Mouse (Mus musculus): ENCODE results near the gene Tes3-ps.

GRCm38 (mm10) chr13:49545646-49546045 is 52.5 kb downstream of the Tes3-ps start:
- TF ChIP-seq CTCF (IDR thresholded peaks at IDR 0.05 in 2 of 3, conservative IDR thresholded peaks at IDR 0.05 in 1 of 3; ENCODE audit: control insufficient read depth in 1 of 3, insufficient read depth in 1 of 3, low read depth in 2 of 3, low read length in 3 of 3, poor library complexity in 1 of 3, severe bottlenecking in 1 of 3) (no peak), EP300 (IDR thresholded peaks at IDR 0.05; ENCODE audit: low read depth in 1 of 2, low read length in 2 of 2) (no peak), ZC3H11A (IDR thresholded peaks at IDR 0.05; ENCODE audit: low read depth, low read length) (no peak), GABPA (IDR thresholded peaks at IDR 0.05; ENCODE audit: low read depth, low read length) (no peak), RCOR1 (IDR thresholded peaks at IDR 0.05; ENCODE audit: low read depth, low read length) (no peak)
